Mouse (Mus musculus): ENCODE data around the gene Mpig6b. TPM values are rescaled to one million over a fixed set of nuclear protein-coding genes. Genes with fewer than 3 reads are reported as not detected.

The Mpig6b gene
- total RNA-seq (2023): not detected

DNA sequence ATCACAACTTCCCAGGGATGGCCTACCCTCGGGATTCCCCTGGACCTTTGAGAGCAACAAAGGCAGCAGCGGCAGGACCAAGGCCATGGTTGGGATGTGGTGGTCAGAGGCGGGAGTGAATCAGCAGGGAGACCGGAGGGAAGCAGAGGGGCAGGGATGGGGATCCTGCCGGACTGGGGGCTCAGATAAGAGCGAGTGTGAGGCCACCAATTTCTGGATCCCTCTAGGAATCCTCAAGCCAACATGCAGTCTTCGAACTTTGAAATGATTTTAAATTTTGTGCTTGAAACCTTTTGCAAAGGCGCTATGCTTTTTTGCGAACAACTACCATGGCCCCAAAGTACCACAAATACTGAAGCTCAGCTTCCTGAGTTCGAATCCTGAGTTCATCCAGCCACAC lies at the start of gene Mpig6b:
Gene Mpig6b, minus strand, starts transcription at position 101 of the 400 bp plus-strand sequence.

GRCm38 (mm10) chr17:35115046-35116019 lies 49.3 kb upstream of the Mpig6b start, which contains the start of gene Ly6g5b:
Ly6g5b (minus strand) TSS chr17:35115428.

DNA sequence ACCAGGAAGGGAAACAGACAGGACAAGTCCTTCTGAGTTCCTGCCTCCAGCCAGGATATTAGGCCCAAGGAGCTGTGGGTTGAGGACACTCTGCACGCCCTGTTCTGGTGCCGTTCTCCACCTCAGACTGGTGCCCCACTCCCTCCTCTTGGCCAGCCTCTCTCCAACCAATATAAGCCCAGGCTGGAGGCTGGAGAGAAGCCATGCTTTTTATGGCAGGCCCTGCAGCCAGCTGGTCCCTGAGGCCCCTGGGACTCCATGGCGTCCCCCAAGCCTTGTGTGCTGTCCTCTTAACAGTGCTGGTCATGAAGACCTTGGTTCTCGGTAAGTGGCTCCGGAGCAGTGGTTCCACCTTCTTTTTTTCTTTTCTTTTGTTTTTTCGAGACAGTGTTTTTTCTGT lies 42.1 kb upstream of the Mpig6b start, which contains the start of gene Ly6g5c:
Gene Ly6g5c, plus strand, starts transcription at position 183 of the 400 bp plus-strand sequence.

DNA sequence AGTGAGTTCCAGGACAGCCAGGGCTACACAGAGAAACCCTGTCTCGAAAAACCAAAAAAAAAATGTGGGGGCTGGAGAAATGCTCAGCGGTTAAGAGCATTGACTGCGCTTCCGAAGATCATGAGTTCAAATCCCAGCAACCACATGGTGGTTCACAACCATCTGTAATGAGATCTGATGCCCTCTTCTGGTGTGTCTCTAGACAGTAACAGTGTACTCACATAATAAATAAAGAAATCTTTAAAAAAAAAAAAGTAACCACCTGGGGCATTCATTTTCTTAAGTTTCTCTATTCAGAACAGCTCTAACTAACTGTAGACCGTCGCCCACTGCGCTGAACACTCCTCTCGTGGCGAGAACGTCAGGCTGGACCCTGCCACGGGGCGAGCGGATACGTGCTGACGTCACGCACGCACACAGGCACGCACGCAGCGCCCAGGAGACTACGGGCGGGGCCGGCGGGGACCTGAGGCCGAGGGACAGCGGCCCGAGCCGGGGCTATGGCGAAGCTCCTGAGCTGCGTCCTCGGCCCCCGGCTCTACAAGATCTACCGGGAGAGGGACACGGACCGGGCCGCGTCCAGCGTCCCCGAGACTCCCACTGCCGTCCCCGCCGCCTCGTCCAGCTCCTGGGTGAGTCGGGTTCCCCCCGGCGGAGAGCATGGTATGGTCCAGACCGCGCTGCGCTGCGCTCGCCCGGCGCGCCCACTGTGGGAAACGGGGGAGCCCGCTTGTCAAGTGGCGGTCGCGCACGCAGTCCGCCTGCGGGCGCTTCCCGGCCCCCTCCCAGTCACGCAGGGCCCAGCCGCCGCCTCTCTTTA lies 23.1 kb upstream of the Mpig6b start, which contains the start of gene Abhd16a:
Gene Abhd16a, plus strand, starts transcription at position 439 of the 820 bp plus-strand sequence.

GRCm38 (mm10) chr17:35085208-35085865 lies 19.4 kb upstream of the Mpig6b start, which contains the start of gene Ly6g6f:
Ly6g6f (minus strand) TSS chr17:35085610.

GRCm38 (mm10) chr17:35077786-35078233 lies 11.8 kb upstream of the Mpig6b start, which contains the start of gene Ly6g6d:
Ly6g6d (minus strand) TSS chr17:35078065.

DNA sequence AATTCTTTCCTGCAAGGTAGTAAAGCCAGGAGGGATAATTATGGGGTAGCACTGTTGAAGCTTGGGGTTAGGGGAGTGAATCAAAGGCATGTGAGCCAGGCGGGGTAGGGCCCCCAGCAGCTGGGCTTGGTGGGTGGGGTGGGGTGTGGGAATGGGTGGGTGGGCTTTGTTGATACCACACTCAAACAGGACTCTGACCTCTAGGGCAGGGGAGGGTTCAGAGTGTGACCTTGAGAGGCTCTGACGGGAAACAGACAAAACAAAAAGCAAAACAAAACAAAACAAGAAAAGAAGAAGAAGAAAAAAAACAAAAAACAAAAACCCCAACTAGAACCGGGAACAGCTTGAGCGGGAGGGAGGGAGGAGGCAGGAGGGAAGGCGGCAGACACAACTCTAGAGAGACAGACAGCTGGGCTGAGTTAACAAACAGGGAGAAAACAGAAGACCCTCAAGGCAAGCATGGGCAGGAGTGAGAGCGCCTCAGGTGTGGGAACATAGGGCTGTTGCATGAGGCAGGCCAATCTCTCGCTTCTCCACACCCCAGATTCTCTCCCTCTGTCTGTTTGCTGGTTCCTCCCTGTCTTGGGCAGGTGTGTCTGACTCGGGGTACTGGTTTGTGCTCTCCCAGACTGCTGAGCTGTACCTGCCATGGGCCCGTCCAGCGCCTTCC lies 10.7 kb upstream of the Mpig6b start, which contains the start of gene Ly6g6e:
Gene Ly6g6e, plus strand, starts transcription at position 396 of the 670 bp plus-strand sequence.

GRCm38 (mm10) chr17:35064951-35065947 lies 735 bp downstream of the Mpig6b start, which contains the start of gene Ly6g6c:
Ly6g6c (plus strand) TSS chr17:35065388.

GRCm38 (mm10) chr17:35058911-35059892 lies 6.8 kb downstream of the Mpig6b start, which contains the start of gene Ddah2:
Ddah2 (plus strand) TSS chr17:35059035.

GRCm38 (mm10) chr17:35049561-35050016 lies 16.4 kb downstream of the Mpig6b start, which contains the start of gene Clic1:
Clic1 (plus strand) TSS chr17:35049966.

DNA sequence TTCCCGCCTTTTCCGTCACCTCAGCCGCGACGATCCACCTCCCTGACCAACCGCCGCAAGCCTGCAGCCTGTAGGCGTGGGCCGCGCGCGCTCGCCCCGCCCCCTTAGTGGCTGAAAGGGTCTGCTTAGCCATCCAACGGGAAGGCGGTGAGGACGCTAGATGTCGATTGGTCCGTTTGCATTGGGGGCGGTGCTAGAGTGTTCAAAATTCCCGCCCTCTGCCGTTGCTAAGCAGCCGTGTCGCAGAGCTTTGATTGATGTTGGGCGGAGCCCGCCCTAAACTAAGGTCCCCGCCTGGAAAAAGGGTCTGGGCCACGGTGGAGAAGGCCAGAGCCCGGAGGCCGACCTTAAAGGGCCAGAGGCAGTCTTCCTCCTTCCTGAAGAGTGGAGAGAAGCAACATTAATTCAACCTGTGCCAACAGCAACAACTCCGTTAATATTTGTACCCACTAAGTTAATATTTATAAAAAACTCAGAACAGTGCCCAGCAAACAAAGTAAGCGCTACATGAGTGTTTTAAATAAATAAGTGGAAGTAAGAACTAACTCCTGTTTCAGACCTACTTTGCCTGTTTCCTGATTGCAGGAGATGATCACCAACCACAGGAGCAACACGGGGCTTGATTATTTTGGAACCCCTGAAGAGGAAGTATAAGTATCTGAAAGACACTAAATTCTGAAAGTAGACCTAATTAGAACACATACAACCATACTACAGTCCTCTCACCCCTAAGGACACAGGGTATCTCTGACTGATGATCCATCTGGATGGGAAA lies 19.1 kb downstream of the Mpig6b start, which contains the start of gene Msh5:
Gene Msh5, minus strand, starts transcription at position 65 of the 775 bp plus-strand sequence.

GRCm38 (mm10) chr17:35027277-35028068 lies 38.5 kb downstream of the Mpig6b start, which contains the start of gene Sapcd1:
Sapcd1 (minus strand) TSS chr17:35028016.

GRCm38 (mm10) chr17:35016376-35016775 lies 49.6 kb downstream of the Mpig6b start, which contains the start of gene Vwa7:
Vwa7 (plus strand) TSS chr17:35016579.

